Mouse (Mus musculus): ENCODE results near the gene P2rx1.
A peak's percentile ranks its signal among the peaks of the same experiment; 100 is the strongest.

Gene P2rx1

GRCm38 (mm10) chr11:72998771-72999170, at the start of gene P2rx1:
TSS of gene P2rx1 (plus strand) at chr11:72999103.
- DNase-seq (ENCODE audit: low read depth, low spot score) = no peak

- peak; percentile 81 for DNase-seq (ENCODE audit: low read depth, low spot score)
Measured at GRCm38 (mm10) chr11:72951137-72952000, 47.5 kb upstream of the P2rx1 start.

DNA sequence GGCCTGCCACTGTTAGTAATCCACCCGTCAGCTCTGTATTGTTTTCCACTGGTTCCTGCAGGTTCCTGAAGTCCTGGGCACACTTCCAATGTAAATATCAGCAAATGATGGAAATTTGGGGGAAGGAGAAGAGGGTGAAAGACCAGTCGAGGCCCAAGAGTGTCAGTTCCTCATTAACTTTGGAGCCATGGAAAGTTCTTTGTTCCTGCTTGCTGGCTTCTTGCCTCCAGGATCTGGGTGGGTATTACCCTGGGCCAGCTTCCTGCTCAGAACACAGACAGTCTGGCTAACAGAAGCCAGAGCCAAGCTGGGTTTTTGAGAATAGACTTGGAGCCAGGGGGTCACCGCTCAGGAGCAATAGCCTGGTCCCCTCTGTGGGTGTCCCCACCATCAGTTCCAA, 46.7 kb upstream of the P2rx1 start:
- no peak for DNase-seq (ENCODE audit: low read depth, low spot score)

- DNase-seq (ENCODE audit: low read depth, low spot score) = no peak
Measured at GRCm38 (mm10) chr11:72952697-72953096, 46.2 kb upstream of the P2rx1 start.

GRCm38 (mm10) chr11:72953116-72953439, 45.8 kb upstream of the P2rx1 start:
- DNase-seq (ENCODE audit: low read depth, low spot score) = peak; percentile 71

GRCm38 (mm10) chr11:72953440-72954151, 45.3 kb upstream of the P2rx1 start:
- no peak for DNase-seq (ENCODE audit: low read depth, low spot score)

GRCm38 (mm10) chr11:72954216-72954615, 44.7 kb upstream of the P2rx1 start:
- no peak for DNase-seq (ENCODE audit: low read depth, low spot score)

- no peak for DNase-seq (ENCODE audit: low read depth, low spot score)
Measured at GRCm38 (mm10) chr11:72955339-72955974, 43.4 kb upstream of the P2rx1 start.

- DNase-seq (ENCODE audit: low read depth, low spot score) = no peak
Measured at GRCm38 (mm10) chr11:72957318-72957717, 41.6 kb upstream of the P2rx1 start.

DNA sequence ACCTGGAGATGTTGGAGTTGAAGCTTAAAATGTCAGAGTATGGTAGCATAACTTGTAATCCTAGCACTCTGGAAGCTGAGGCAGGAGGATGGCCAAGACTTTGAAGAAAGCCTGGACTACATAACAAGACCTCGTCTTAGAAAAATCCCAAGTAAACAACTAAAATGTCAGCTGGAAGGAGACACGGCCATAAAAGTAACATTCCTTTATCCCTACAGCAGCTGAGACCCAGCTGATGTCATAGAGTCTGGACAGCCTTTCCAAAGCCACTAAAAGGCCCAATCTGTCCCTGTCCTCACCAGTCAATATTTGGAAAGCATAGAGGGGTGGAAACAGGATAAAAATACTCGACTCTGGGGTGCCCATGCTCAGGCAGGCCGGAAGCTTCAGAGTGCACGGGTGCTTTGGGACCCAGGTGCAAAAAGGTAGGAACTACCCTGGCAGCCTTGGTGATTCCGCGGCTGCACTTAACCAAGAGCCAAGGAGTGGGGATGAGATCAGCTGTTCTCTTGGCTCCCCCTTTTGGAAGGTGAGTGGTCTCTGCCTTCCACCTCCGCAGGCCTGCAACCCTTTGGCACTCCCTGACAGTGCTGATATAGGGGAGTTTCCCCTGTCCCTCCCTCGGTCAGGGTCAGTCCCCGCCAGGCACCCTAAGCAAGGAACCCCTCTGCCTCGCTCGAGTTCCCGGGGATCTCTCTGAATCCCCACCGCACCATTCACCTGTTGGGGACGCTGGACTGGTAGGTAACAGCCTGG, 38.8 kb upstream of the P2rx1 start:
- DNase-seq (ENCODE audit: low read depth, low spot score) = peak; percentile 49

GRCm38 (mm10) chr11:72960723-72961071, 38.2 kb upstream of the P2rx1 start:
- no peak for DNase-seq (ENCODE audit: low read depth, low spot score)

GRCm38 (mm10) chr11:72961072-72961980, 37.6 kb upstream of the P2rx1 start, which contains the start of gene Atp2a3:
TSS of gene Atp2a3 (plus strand) at chr11:72961169.
- no peak for DNase-seq (ENCODE audit: low read depth, low spot score)

DNA sequence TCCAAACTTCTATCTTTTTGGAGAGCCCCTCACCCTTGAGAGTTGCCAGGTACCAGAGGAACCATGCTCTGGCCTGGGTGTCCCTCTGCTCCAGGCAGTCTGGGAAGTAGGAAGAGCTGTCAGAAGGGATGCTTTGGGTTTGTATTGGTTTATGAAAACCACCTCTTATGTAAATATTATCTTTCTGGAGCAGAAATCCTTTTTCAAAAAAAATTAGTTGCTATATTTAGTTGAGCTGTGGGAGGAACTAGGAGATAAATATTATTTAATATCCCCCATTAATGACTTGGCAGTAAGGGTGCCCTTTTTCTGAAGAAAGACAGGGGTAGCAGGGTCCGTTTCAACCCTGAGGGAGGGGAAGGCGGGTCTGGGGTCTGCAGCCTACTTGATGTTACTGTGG, 36.5 kb upstream of the P2rx1 start:
- no peak for DNase-seq (ENCODE audit: low read depth, low spot score)

DNA sequence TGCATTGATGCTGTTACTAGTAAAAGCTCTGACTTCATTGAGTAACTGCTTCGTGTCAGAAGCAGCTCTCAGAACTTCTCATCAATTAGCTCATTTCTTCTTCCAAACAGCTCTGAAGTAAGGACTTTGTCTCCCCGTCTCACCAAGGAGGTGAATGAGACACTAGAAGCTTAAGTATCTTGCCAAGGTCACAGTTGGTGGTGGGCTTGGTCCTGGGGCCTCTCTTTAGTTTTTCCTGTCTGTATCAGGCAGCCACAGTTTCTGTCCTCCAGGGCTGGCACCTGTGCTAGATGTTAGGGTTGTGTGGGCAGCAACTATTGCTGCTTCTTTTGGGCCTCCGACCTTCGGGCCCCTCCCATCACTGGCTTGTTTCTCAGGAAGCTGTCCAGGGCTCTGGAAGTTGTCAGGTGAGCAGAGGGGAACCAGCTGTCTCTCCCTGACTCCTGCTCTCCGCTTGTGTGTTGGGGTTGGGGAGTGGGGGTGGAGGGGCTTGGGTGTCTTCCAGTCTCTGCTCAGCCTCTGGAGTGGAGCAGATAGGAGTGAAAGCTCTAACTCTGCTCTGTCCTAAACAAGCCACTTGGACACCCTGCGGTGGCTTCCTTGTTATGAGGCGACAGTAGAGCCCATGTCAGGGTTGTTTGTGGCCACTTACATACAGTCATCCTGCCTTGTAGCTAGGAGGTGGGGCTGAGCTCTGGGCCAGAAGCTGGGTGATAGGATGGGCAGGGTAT, 35.7 kb upstream of the P2rx1 start:
- DNase-seq (ENCODE audit: low read depth, low spot score) = no peak

GRCm38 (mm10) chr11:72963789-72964294, 35.1 kb upstream of the P2rx1 start:
- no peak for DNase-seq (ENCODE audit: low read depth, low spot score)

GRCm38 (mm10) chr11:72974995-72975503, 23.9 kb upstream of the P2rx1 start:
- DNase-seq (ENCODE audit: low read depth, low spot score) = no peak

- no peak for DNase-seq (ENCODE audit: low read depth, low spot score)
Measured at GRCm38 (mm10) chr11:72982516-72982915, 16.4 kb upstream of the P2rx1 start.

GRCm38 (mm10) chr11:72983283-72983682, 15.6 kb upstream of the P2rx1 start:
- peak; percentile 48 for DNase-seq (ENCODE audit: low read depth, low spot score)

DNA sequence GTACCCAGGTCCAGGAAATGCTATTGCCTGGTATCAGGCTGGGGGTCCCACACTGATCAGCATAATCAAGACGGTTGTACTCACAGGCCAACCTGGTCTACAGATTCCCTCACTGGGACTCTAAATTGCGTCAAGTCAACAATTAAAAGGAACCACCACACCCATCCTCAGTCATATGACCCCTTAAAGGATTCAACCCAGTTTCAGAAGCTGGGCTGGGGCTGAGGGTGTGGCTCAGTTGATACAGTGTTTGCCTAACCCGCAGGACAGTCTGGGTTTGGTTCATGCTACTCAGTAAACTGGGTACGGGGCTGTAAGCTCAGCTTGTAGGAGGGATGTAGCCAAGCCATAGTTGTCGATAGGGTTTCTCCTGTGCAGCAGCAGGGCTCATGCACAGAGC, 12.2 kb upstream of the P2rx1 start:
- peak; percentile 38 for DNase-seq (ENCODE audit: low read depth, low spot score)

GRCm38 (mm10) chr11:72987234-72987633, 11.7 kb upstream of the P2rx1 start:
- DNase-seq (ENCODE audit: low read depth, low spot score) = no peak
